Mouse (Mus musculus) urinary bladder, adult 2 months (tissue): ENCODE data around the gene Hamp. TPM values are rescaled to one million over a fixed set of nuclear protein-coding genes. Genes with fewer than 3 reads are reported as not detected.
"Not testable (repeated sequence)": the region's sequence is repeated elsewhere in the genome, so short reads cannot be mapped to it uniquely, and the experiment has no call there.

Experiments used
- DNase-seq: peaks from one replicate; pipeline ENCODE4 v3.0.0; 2022; ENCODE audit warnings: low spot score
- polyA plus RNA-seq: library from polyadenylated mRNA; depleted of rRNA; stranded (reverse); fragments of >200 nt; gene quantifications from 2 replicates; pipeline ENCODE4 v1.2.3, GENCODE M21; 2012

The Hamp gene
- polyA plus RNA-seq, 1 experiment = not detected

- DNase-seq = no peak
Measured at GRCm38 (mm10) chr7:30956357-30956751, 12.5 kb upstream of the Hamp start.

DNA sequence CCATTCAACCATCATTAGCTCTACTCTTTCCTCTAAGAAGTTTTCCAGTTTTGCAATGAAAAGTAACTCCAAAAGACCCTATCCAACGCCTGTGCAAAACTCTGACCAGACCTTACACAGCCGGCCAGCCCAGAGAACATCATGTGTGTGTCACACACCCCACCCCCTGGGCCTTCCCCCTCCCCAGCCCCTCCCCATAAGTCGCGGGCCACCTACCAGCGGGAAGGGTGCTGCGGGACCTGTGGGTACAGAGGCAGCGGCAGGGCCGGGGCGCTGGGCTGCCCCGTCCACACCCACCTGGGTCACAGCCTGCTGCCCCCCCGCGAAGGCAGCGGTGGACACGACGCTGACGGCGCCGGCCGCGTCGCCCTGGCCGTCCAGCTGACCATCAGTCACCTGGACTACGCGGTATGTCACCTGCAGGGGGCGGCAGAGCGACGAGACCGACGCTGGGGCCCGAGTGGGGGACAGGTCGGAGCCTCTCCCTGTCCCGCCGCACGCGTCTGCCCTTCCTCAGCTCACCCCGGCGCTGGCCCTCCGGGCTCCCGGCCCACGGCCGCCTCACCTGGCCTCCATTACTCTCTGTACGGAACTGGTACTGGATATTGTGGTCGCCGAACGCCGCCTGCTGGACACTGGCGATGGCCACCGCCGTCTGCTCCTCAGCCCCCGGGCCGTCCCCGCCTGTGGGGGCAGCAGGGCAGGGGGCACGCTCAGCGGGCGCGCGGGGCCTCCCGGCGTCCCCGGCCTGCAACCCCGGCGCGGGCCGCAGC lies 11.9 kb upstream of the Hamp start:
- DNase-seq = peak; percentile 92

- DNase-seq = no peak
Measured at GRCm38 (mm10) chr7:30954971-30955520, 11.2 kb upstream of the Hamp start.

DNA sequence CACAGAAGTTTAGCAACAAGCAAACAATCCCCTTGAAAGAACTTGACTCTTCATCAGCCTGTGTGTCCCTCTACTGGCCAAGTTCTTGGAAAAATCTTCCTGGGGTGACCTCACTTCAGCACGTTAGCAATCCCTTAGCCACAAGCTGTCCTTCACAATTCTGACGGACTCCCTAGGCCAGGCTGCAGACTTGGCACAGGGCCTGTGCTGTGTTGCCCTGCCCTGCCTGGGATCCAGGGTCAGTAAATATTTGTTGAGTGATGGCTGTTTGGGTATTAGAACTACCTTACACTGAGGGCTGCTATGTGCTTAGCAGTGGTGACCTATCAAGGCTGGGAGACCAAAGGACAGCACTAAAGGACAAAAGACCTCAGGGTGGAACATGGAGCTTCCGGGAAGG lies 10.2 kb upstream of the Hamp start:
- no peak for DNase-seq

DNA sequence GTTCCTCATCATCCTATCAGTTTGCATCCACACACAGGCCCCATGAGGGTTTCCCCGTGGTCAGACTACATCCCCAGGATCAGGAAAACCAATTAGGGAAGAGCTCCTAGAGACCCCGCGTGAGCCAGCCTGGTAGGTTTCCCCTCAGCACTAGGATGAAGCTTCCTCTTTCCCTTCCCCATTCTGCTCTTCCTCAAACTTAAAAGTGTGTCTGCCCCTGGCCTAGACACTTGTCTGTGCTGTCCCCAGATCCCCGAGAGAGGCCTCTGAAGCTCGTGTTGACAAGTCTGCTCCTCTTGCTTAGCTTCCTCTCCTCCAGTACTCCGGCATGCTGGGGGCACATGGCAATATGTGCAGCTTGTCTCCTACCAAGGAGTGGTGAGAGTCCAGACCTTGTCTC lies 9.6 kb upstream of the Hamp start:
- DNase-seq = no peak

GRCm38 (mm10) chr7:30952441-30953265 lies 8.8 kb upstream of the Hamp start:
- DNase-seq = no peak

- not testable (repeated sequence) for DNase-seq
Measured at GRCm38 (mm10) chr7:30949902-30950301, 6.1 kb upstream of the Hamp start.

GRCm38 (mm10) chr7:30945876-30946275 lies 2.0 kb upstream of the Hamp start:
- DNase-seq = no peak

- DNase-seq = not testable (repeated sequence)
Measured at GRCm38 (mm10) chr7:30945466-30945865, 1.6 kb upstream of the Hamp start.

DNA sequence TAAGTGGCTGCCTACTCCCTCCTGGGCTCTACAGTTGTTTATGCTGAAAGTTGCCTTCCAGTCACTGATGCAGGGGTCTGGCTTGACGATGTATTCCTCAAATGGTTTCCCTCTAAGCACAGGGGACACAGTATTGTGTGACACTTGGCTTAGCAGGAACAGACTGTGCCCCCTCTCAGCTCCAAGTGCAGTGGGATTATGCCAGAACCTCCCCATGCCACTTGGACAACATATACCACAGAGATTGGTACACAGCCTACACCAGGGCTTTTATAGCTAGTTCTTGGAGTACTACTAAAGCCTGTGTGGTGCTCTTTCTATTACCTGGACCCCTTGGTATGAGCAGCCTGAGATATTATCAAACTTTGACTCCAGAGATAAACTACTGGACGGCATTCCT lies 874 bp upstream of the Hamp start:
- not testable (repeated sequence) for DNase-seq

DNA sequence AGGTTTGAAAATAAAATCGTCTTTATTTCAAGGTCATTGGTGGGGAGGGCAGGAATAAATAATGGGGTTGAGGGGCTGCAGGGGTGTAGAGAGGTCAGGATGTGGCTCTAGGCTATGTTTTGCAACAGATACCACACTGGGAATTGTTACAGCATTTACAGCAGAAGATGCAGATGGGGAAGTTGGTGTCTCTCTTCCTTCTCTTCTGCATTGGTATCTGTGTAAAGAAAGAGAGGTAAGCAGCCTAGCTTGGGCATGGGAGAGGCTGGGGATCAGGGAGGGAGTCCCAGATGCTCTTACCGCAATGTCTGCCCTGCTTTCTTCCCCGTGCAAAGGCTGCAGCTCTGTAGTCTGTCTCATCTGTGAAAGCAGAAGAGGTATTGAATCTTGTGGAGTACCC lies 1.5 kb downstream of the Hamp start:
- not testable (repeated sequence) for DNase-seq

DNA sequence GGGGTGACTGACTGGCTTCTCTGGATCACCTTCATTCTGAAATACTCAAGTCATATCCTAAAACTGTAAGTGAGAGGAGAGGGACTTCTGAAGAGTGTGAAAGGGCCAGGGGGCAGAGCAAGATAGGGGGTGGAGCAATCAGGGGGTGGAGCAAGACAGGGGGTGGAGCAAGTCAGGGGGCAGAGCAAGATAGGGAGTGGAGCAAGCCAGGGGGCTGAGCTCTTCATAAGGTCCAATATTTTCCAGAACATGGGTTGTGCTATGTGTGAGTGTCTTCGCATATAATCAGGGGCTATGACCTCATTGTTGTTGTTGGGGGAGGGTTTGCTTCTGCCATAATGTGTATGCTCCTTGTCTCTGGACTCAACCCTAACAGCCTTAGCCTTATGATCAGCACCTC lies 3.8 kb downstream of the Hamp start:
- DNase-seq = not testable (repeated sequence)

GRCm38 (mm10) chr7:30935422-30936099 lies 8.3 kb downstream of the Hamp start:
- not testable (repeated sequence) for DNase-seq

- DNase-seq = not testable (repeated sequence)
Measured at GRCm38 (mm10) chr7:30924581-30924980, 19.3 kb downstream of the Hamp start, which contains the start of gene Hamp2. Gene Hamp2 (minus strand): TSS chr7:30924681.

DNA sequence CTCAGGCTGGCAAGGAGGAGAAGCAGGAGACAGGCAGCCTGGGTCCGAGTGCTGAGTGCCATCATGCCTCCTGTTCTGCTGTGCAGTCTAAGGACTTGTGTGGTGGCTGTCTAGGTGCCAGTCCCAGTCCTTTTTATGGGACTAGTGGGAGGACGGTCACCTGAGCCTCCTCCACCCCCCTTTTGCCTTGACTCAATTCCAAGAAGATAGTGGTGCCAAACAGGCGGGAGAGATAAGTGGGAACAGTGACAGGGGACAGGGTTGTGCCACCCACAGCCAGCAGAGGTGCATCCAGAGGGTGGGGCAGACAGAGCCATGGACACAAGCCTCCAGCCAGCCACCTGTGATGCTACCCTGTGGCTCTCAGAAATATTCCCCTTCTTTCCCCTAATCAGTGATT lies 19.8 kb downstream of the Hamp start:
- no peak for DNase-seq

GRCm38 (mm10) chr7:30922490-30922889 lies 21.3 kb downstream of the Hamp start:
- DNase-seq = not testable (repeated sequence)

- no peak for DNase-seq
Measured at GRCm38 (mm10) chr7:30920217-30920616, 23.6 kb downstream of the Hamp start.

GRCm38 (mm10) chr7:30917219-30917618 lies 26.6 kb downstream of the Hamp start:
- no peak for DNase-seq

GRCm38 (mm10) chr7:30916713-30917112 lies 27.1 kb downstream of the Hamp start:
- no peak for DNase-seq

- DNase-seq = no peak
Measured at GRCm38 (mm10) chr7:30914732-30915131, 29.1 kb downstream of the Hamp start, which contains the start of gene Mag. Gene Mag (minus strand): TSS chr7:30914873.

- no peak for DNase-seq
Measured at GRCm38 (mm10) chr7:30909773-30910172, 34.1 kb downstream of the Hamp start.

GRCm38 (mm10) chr7:30908992-30909431 lies 34.8 kb downstream of the Hamp start:
- DNase-seq = no peak
